ENCODE assay signal across 13 mouse cellular contexts in genomic region chr15:81158517-81159120, GRCm38 (mm10). TPM values are rescaled to one million over a fixed set of nuclear protein-coding genes. Genes with fewer than 3 reads are reported as not detected.
DNase-seq lines count a peak whose midpoint lies in the region; ATAC-seq and TF ChIP-seq lines count a peak whose summit lies in the region.
"Had no signal": no experiment of that assay in that cellular context is flagged by ENCODE, and none has a peak within 500 bp of the region (broad histone marks: within the 10 kb centered on the region; RNA-seq: fewer than 3 reads in every experiment).

No protein-coding gene starts in this region.

- no peak for TF ChIP-seq POLR2A in heart, adult 2 months (IDR thresholded peaks at IDR 0.05; ENCODE audit: insufficient read depth, low read depth, low read length)

- peak; percentile 37 for TF ChIP-seq CTCF in heart, adult 2 months (IDR thresholded peaks at IDR 0.05)
- peak; percentile 54 for TF ChIP-seq CTCF in stomach, postnatal 0 days (IDR thresholded peaks at IDR 0.05; ENCODE audit: low read depth)

- H3K79me2 ChIP-seq in heart, adult 2 months (replicated peaks; ENCODE audit: control insufficient read depth, insufficient read depth, low read length): 0 out of 2 replicates have a peak, but pooled peaks cover 1% of the 10 kb centered on the region

- H3K9me3 ChIP-seq in stomach, postnatal 0 days (ENCODE audit: control insufficient read depth, low read length): no peaks in the 10 kb centered on the region
- H3K9me3 ChIP-seq: hindbrain, embryonic 13.5 days; limb, embryonic 15.5 days; midbrain, embryonic 10.5 days had no signal

- no peaks in the 10 kb centered on the region for H3K27me3 ChIP-seq in heart, adult 2 months (ENCODE audit: control insufficient read depth, insufficient read depth, low read length)
- H3K27me3 ChIP-seq in stomach, postnatal 0 days (ENCODE audit: control insufficient read depth, insufficient read depth, low read length): no peaks in the 10 kb centered on the region
- H3K27me3 ChIP-seq: hindbrain, embryonic 13.5 days; limb, embryonic 15.5 days had no signal

- no peak; the same call in 1 of the 2 replicates for ATAC-seq in stomach, postnatal 0 days (ENCODE audit: low FRiP score, low TSS enrichment)
- ATAC-seq: CD4-positive, CD25-positive, alpha-beta regulatory T cell, adult 4 months had no signal

- H3K4me1 ChIP-seq in heart, adult 2 months (ENCODE audit: control insufficient read depth, insufficient read depth, low read length): peaks cover 1% of the 10 kb centered on the region; the same call in 1 of the 2 replicates
- no peaks in the 10 kb centered on the region for H3K4me1 ChIP-seq in stomach, postnatal 0 days (replicated peaks; ENCODE audit: control insufficient read depth, insufficient read depth)
- H3K4me1 ChIP-seq: midbrain, embryonic 10.5 days had no signal

- H3K9ac ChIP-seq in heart, adult 2 months (ENCODE audit: low read depth, low read length): no peak overlapping the region
- no peak overlapping the region for H3K9ac ChIP-seq in stomach, postnatal 0 days (ENCODE audit: low read length)
- H3K9ac ChIP-seq: hindbrain, embryonic 13.5 days; limb, embryonic 15.5 days had no signal

- no peaks in the 10 kb centered on the region; the same call in 1 of the 2 replicates for H3K36me3 ChIP-seq in heart, adult 2 months (ENCODE audit: control insufficient read depth, insufficient read depth, low read length)
- H3K36me3 ChIP-seq in stomach, postnatal 0 days (ENCODE audit: control insufficient read depth, insufficient read depth, low read length): no peaks in the 10 kb centered on the region
- H3K36me3 ChIP-seq: hindbrain, embryonic 13.5 days; limb, embryonic 15.5 days; midbrain, embryonic 10.5 days had no signal

- no peak for TF ChIP-seq EP300 in heart, adult 2 months (IDR thresholded peaks at IDR 0.05; ENCODE audit: insufficient read depth, low read depth, low read length)
- TF ChIP-seq EP300 in stomach, postnatal 0 days (optimal IDR thresholded peaks at IDR 0.05): no peak

- H3K4me2 ChIP-seq in stomach, postnatal 0 days (replicated peaks; ENCODE audit: low read depth): no peak overlapping the region
- H3K4me2 ChIP-seq: heart, embryonic 11.5 days; hindbrain, embryonic 13.5 days; limb, embryonic 15.5 days had no signal

- no peak overlapping the region for H3K27ac ChIP-seq in heart, adult 2 months
- H3K27ac ChIP-seq in stomach, postnatal 0 days (replicated peaks): peak overlapping the region; percentile 45; the same call in 1 of the 2 replicates
- H3K27ac ChIP-seq: hindbrain, embryonic 13.5 days; midbrain, embryonic 10.5 days had no signal

- DNase-seq in heart, adult 2 months: no peak
- DNase-seq in heart, adult 18-20 months: no peak
- DNase-seq in lung, postnatal 14 days: peak; percentile 19
- DNase-seq in lung, postnatal 4 days: no peak
- DNase-seq in kidney, adult 8-10 months: peak; percentile 37 to 46
- no peak for DNase-seq in stomach, postnatal 0 days (ENCODE audit: low spot score)
- no peak for DNase-seq in thymus, postnatal 4 days
- DNase-seq in spleen, adult 12 weeks (ENCODE audit: low spot score): no peak

- H3K4me3 ChIP-seq in heart, adult 2 months: no peak overlapping the region
- H3K4me3 ChIP-seq in stomach, postnatal 0 days (ENCODE audit: low read depth, low read length): no peak overlapping the region
- H3K4me3 ChIP-seq: hindbrain, embryonic 13.5 days; limb, embryonic 15.5 days; midbrain, embryonic 10.5 days had no signal

- WGBS in heart, adult 2 months: 74% methylated on average over 7 of the region's 7 CpGs
- 65% methylated on average over 7 of the region's 7 CpGs for WGBS in stomach, postnatal 0 days

- intact Hi-C loops in heart, adult 2 months (cut with DNase I): no loop called here

RNA-seq across cellular contexts. Expression of gene Mrtfa, which starts 31.9 kb away (rescaled TPM):
- total RNA-seq in heart, adult 2 months (2021): 10 to 100 TPM in 1 of 2 experiments, 1 to 10 TPM in 1; 7.2 to 11.0 TPM
- 9.0 and 9.6 TPM in 2 replicates for polyA plus RNA-seq in heart, adult 2 months (2012; rRNA removed)
- total RNA-seq in heart, adult 18-20 months (2021): 10 to 100 TPM in 1 of 2 experiments, 1 to 10 TPM in 1; 8.6 to 10.1 TPM
- polyA plus RNA-seq in stomach, postnatal 0 days (2015; fragmentation: Nextera tagmentation; extraction: Ambion mirVana): 12.6 and 14.3 TPM in 2 replicates

Comparison
In these comparisons a context has a peak if more than half of its experiments do, and no peak if none do; other contexts are left out.
1. DNase-seq: peak in lung, postnatal 14 days (single experiment) and kidney, adult 8-10 months (2 of 2); none in heart, adult 2 months (0 of 2), heart, adult 18-20 months (0 of 2), lung, postnatal 4 days (0 of 2), stomach, postnatal 0 days (single experiment), thymus, postnatal 4 days (single experiment) and spleen, adult 12 weeks (single experiment).